Mouse (Mus musculus): ENCODE measurements around the gene Magi1.

- no peak for TF ChIP-seq CTCF (conservative IDR thresholded peaks at IDR 0.05 in 1 of 2, IDR thresholded peaks at IDR 0.05 in 1 of 2; ENCODE audit: low read depth in 2 of 2, low read length in 2 of 2)
- TF ChIP-seq ZC3H11A (IDR thresholded peaks at IDR 0.05; ENCODE audit: low read depth, low read length) = no peak
- no peak for TF ChIP-seq BHLHE40 (IDR thresholded peaks at IDR 0.05; ENCODE audit: low read depth, low read length)
- TF ChIP-seq POLR2A (IDR thresholded peaks at IDR 0.05; ENCODE audit: low read depth, low read length) = no peak
- no peak for TF ChIP-seq KAT2A (IDR thresholded peaks at IDR 0.05; ENCODE audit: insufficient replicate concordance, low read length)
- TF ChIP-seq USF1 (IDR thresholded peaks at IDR 0.05; ENCODE audit: low read depth, low read length) = no peak
- TF ChIP-seq MAFK (IDR thresholded peaks at IDR 0.05; ENCODE audit: insufficient replicate concordance, low read length) = no peak
- no peak for TF ChIP-seq MAX (IDR thresholded peaks at IDR 0.05; ENCODE audit: low read length)
Observed at GRCm38 (mm10) chr6:94155996-94156395, 127.7 kb downstream of the Magi1 start.

All from CH12.LX (cell line).